Comparison of ENCODE assay signal across 11 mouse cellular contexts in genomic region chr6:72101386-72101785, GRCm38 (mm10). TPM values are rescaled to one million over a fixed set of nuclear protein-coding genes. Genes with fewer than 3 reads are reported as not detected.
DNase-seq lines count a peak whose midpoint lies in the region; ATAC-seq and TF ChIP-seq lines count a peak whose summit lies in the region.
"Had no signal": no experiment of that assay in that cellular context is flagged by ENCODE, and none has a peak within 500 bp of the region (broad histone marks: within the 10 kb centered on the region; RNA-seq: fewer than 3 reads in every experiment).

No protein-coding gene starts in this region.

- no peak for TF ChIP-seq CTCF in E14TG2a.4 (conservative IDR thresholded peaks at IDR 0.05; ENCODE audit: low read length)
- no peak for TF ChIP-seq CTCF in liver, embryonic 14.5 days (IDR thresholded peaks at IDR 0.05; ENCODE audit: low read depth)

- 0 out of 2 replicates have a peak overlapping the region, but pooled peaks have one; percentile 8 for H3K4me2 ChIP-seq in forebrain, embryonic 11.5 days (ENCODE audit: low read depth, low read length, severe bottlenecking)
- no peak overlapping the region for H3K4me2 ChIP-seq in forebrain, embryonic 12.5 days
- H3K4me2 ChIP-seq in liver, embryonic 14.5 days (ENCODE audit: low read depth): peak overlapping the region; percentile 71
- no peak overlapping the region for H3K4me2 ChIP-seq in midbrain, embryonic 14.5 days (ENCODE audit: low read length)

- H3K9me3 ChIP-seq in forebrain, embryonic 11.5 days (ENCODE audit: control insufficient read depth, low read length): no peaks in the 10 kb centered on the region
- no peaks in the 10 kb centered on the region for H3K9me3 ChIP-seq in forebrain, embryonic 12.5 days
- H3K9me3 ChIP-seq in E14TG2a.4 (ENCODE audit: low read length): no peaks in the 10 kb centered on the region
- H3K9me3 ChIP-seq in liver, embryonic 14.5 days (ENCODE audit: control insufficient read depth, low read length): no peaks in the 10 kb centered on the region
- H3K9me3 ChIP-seq in midbrain, embryonic 14.5 days (ENCODE audit: control insufficient read depth, low read length): no peaks in the 10 kb centered on the region

- ATAC-seq in forebrain, embryonic 11.5 days (replicated peaks; ENCODE audit: low FRiP score): no peak
- no peak for ATAC-seq in forebrain, embryonic 12.5 days (ENCODE audit: low FRiP score)
- no peak for ATAC-seq in liver, embryonic 14.5 days (ENCODE audit: insufficient read depth)
- ATAC-seq in midbrain, embryonic 14.5 days (ENCODE audit: low FRiP score, low TSS enrichment): no peak

- H3K36me3 ChIP-seq in forebrain, embryonic 11.5 days (ENCODE audit: control insufficient read depth, insufficient read depth, low read length): no peaks in the 10 kb centered on the region; the same call in 1 of the 2 replicates
- no peaks in the 10 kb centered on the region for H3K36me3 ChIP-seq in forebrain, embryonic 12.5 days (replicated peaks)
- H3K36me3 ChIP-seq in E14TG2a.4 (ENCODE audit: insufficient read depth, low read length): no peaks in the 10 kb centered on the region
- H3K36me3 ChIP-seq in liver, embryonic 14.5 days (replicated peaks; ENCODE audit: control insufficient read depth, insufficient read depth, low read depth): peaks cover 19% of the 10 kb centered on the region
- H3K36me3 ChIP-seq in midbrain, embryonic 14.5 days (ENCODE audit: control insufficient read depth, insufficient read depth, low read length): no peaks in the 10 kb centered on the region

- no peak overlapping the region for H3K4me3 ChIP-seq in forebrain, embryonic 11.5 days (ENCODE audit: low read depth, low read length)
- no peak overlapping the region for H3K4me3 ChIP-seq in forebrain, embryonic 12.5 days (replicated peaks)
- H3K4me3 ChIP-seq in E14TG2a.4 (replicated peaks; ENCODE audit: low read length): 0 out of 2 replicates have a peak overlapping the region, but pooled peaks have one; percentile 23
- H3K4me3 ChIP-seq in liver, embryonic 14.5 days (ENCODE audit: insufficient read depth in 1 of 2, low read depth in 2 of 2, low read length in 2 of 2): peak overlapping the region; percentile 84 to 99
- no peak overlapping the region for H3K4me3 ChIP-seq in midbrain, embryonic 14.5 days (replicated peaks; ENCODE audit: low read depth, low read length)

- H3K9ac ChIP-seq in forebrain, embryonic 11.5 days (ENCODE audit: low read length): no peak overlapping the region
- no peak overlapping the region for H3K9ac ChIP-seq in forebrain, embryonic 12.5 days
- H3K9ac ChIP-seq in liver, embryonic 14.5 days (replicated peaks): peak overlapping the region; percentile 89
- no peak overlapping the region for H3K9ac ChIP-seq in midbrain, embryonic 14.5 days (replicated peaks; ENCODE audit: low read length)

- 87% methylated on average over 4 of the region's 4 CpGs for WGBS in forebrain, embryonic 11.5 days
- 84% methylated on average over 4 of the region's 4 CpGs for WGBS in forebrain, embryonic 12.5 days
- 36% methylated on average over 4 of the region's 4 CpGs for WGBS in liver, embryonic 14.5 days (ENCODE audit: insufficient replicate concordance)
- 77% methylated on average over 4 of the region's 4 CpGs for WGBS in midbrain, embryonic 14.5 days

- H3K27ac ChIP-seq in forebrain, embryonic 11.5 days (ENCODE audit: low read depth, low read length): no peak overlapping the region; the same call in 1 of the 2 replicates
- no peak overlapping the region for H3K27ac ChIP-seq in forebrain, embryonic 12.5 days
- peak overlapping the region; percentile 100 for H3K27ac ChIP-seq in liver, embryonic 14.5 days
- no peak overlapping the region for H3K27ac ChIP-seq in midbrain, embryonic 14.5 days (replicated peaks; ENCODE audit: low read depth, low read length)

- H3K4me1 ChIP-seq in forebrain, embryonic 11.5 days (replicated peaks; ENCODE audit: control insufficient read depth, insufficient read depth, low read length): peaks cover 5% of the 10 kb centered on the region; the same call in 1 of the 2 replicates
- peaks cover 32% of the 10 kb centered on the region for H3K4me1 ChIP-seq in forebrain, embryonic 12.5 days
- peaks cover 24% of the 10 kb centered on the region for H3K4me1 ChIP-seq in E14TG2a.4 (replicated peaks; ENCODE audit: low read depth, low read length)
- H3K4me1 ChIP-seq in liver, embryonic 14.5 days (replicated peaks; ENCODE audit: control insufficient read depth in 2 of 2, insufficient read depth in 2 of 2, low read length in 1 of 2): peaks cover 58 to 78% of the 10 kb centered on the region in 2 experiments
- H3K4me1 ChIP-seq in midbrain, embryonic 14.5 days (ENCODE audit: control insufficient read depth, insufficient read depth, low read length): peaks cover 25% of the 10 kb centered on the region

- no peaks in the 10 kb centered on the region for H3K27me3 ChIP-seq in forebrain, embryonic 11.5 days (ENCODE audit: control insufficient read depth, insufficient read depth, low read length)
- no peaks in the 10 kb centered on the region for H3K27me3 ChIP-seq in forebrain, embryonic 12.5 days
- H3K27me3 ChIP-seq in E14TG2a.4 (ENCODE audit: insufficient read depth, low read length): peaks cover 23% of the 10 kb centered on the region
- H3K27me3 ChIP-seq in liver, embryonic 14.5 days (ENCODE audit: control insufficient read depth, insufficient read depth, low read length): no peaks in the 10 kb centered on the region
- no peaks in the 10 kb centered on the region for H3K27me3 ChIP-seq in midbrain, embryonic 14.5 days (ENCODE audit: control insufficient read depth, insufficient read depth, low read length)

- DNase-seq in forebrain, embryonic 11.5 days (ENCODE audit: low spot score): no peak
- DNase-seq in liver, embryonic 14.5 days (ENCODE audit: low read depth in 3 of 3, low spot score in 3 of 3): no peak
- peak; percentile 57 for DNase-seq in lung, postnatal 14 days
- no peak for DNase-seq in MN1 (ENCODE audit: low spot score)
- no peak for DNase-seq in layer of hippocampus, postnatal 10 days (ENCODE audit: low spot score in 2 of 2)
- DNase-seq in midbrain, embryonic 14.5 days: no peak
- DNase-seq: cerebellum, adult 11-12 months; kidney, adult 11 months; kidney, postnatal 36 days had no signal

- no peak for TF ChIP-seq EP300 in liver, embryonic 14.5 days (IDR thresholded peaks at IDR 0.05; ENCODE audit: low read depth)

RNA-seq across cellular contexts. Expression of gene St3gal5, which starts 4.0 kb away (rescaled TPM):
- 40.4 and 43.3 TPM in 2 replicates for polyA plus RNA-seq in forebrain, embryonic 11.5 days (2014; fragmentation: Nextera tagmentation; extraction: Ambion mirVana)
- 34.1 and 37.1 TPM in 2 replicates for polyA plus RNA-seq in forebrain, embryonic 12.5 days (2016; fragmentation: Nextera tagmentation; extraction: Ambion mirVana)
- polyA plus RNA-seq in liver, embryonic 14.5 days (2012; rRNA removed): 94.7 and 121 TPM in 2 replicates
- 123 and 139 TPM in 2 replicates for polyA plus RNA-seq in liver, embryonic 14.5 days (2014; fragmentation: Nextera tagmentation; extraction: Ambion mirVana)
- total RNA-seq in layer of hippocampus, postnatal 10 days (2021): 10 to 100 TPM; 93.2 to 93.9 TPM
- polyA plus RNA-seq in midbrain, embryonic 14.5 days (2014; fragmentation: Nextera tagmentation; extraction: Ambion mirVana): 44.4 and 49.8 TPM in 2 replicates

Comparison
In these comparisons a context has a peak if more than half of its experiments do, and no peak if none do; other contexts are left out.
1. H3K4me2 ChIP-seq: peak in forebrain, embryonic 11.5 days (single experiment) and liver, embryonic 14.5 days (single experiment); none in forebrain, embryonic 12.5 days (single experiment) and midbrain, embryonic 14.5 days (single experiment).
2. H3K4me3 ChIP-seq: peak in E14TG2a.4 (single experiment) and liver, embryonic 14.5 days (2 of 2); none in forebrain, embryonic 11.5 days (single experiment), forebrain, embryonic 12.5 days (single experiment) and midbrain, embryonic 14.5 days (single experiment).